Mouse (Mus musculus): ENCODE data around the gene Rspry1. TPM values are rescaled to one million over a fixed set of nuclear protein-coding genes. Genes with fewer than 3 reads are reported as not detected.

Rspry1 gene
- polyA plus RNA-seq, 1 experiment from 2014 or later = 47.6 TPM

DNA sequence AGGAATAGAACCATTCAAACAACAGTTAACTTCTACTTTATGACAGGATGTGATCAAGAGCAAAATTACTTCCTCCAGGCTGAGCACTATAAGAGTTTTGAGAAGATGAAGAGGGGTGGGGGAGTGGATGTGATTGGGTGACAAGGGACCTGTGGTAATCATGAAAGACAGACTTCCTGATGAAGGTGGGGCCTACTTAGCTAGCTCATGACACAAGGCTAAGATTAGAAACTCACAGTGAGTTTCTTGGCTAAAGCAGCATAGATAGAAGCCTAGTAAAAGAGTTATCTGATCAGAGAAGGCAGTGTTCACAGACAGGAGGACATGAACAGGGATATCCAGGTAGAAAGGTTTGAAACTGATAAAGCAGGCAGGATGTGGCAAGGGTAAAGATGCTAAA, 32.5 kb downstream of the Rspry1 start:
- ATAC-seq = no peak
- Histone ChIP-seq H3K27ac (ENCODE audit: low read depth, low read length) (no peak overlapping the region), H3K36me3 (ENCODE audit: control insufficient read depth, insufficient read depth, low read length) (peaks cover 81% of the 10 kb centered on the region)

DNA sequence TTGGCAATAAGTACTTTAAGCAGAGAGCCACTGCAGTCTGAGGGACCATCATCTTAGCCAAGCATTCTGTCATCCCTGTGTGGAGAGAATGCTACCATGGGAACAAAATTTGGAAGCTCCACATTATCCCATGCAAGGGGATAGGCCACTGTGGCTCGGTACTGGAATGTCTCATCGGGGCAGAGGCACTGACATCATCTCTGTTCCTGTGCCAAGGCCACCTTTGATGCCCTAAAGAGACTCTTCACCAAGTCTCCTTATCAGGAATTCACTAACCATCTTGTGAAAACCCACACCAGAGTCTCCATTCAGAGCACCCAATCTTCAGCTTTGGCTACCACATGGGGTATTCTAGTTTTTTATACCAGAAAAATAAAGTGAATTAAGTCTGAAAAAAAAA, 39.4 kb downstream of the Rspry1 start:
- Histone ChIP-seq H3K36me3 (ENCODE audit: control insufficient read depth, insufficient read depth, low read length) (peaks cover 77% of the 10 kb centered on the region), H3K9ac (ENCODE audit: low read length) (no peak overlapping the region), H3K27ac (ENCODE audit: low read depth, low read length) (no peak overlapping the region), H3K27me3 (replicated peaks; ENCODE audit: control insufficient read depth, insufficient read depth, low read length) (no peaks in the 10 kb centered on the region), H3K4me3 (ENCODE audit: low read depth, low read length) (no peak overlapping the region), H3K4me1 (ENCODE audit: control insufficient read depth, insufficient read depth, low read length) (no peaks in the 10 kb centered on the region), H3K4me2 (ENCODE audit: low read length) (no peak overlapping the region), H3K9me3 (replicated peaks; ENCODE audit: control insufficient read depth, low read length) (no peaks in the 10 kb centered on the region)
- ATAC-seq (no peak), DNase-seq (ENCODE audit: low spot score) (no peak)
- 98% methylated on average over 2 of the region's 2 CpGs for WGBS

More for the DNA sequence above, 32.5 kb downstream of the Rspry1 start:
- Histone ChIP-seq H3K4me3 (ENCODE audit: low read depth, low read length) (no peak overlapping the region), H3K9ac (ENCODE audit: low read length) (no peak overlapping the region), H3K4me1 (ENCODE audit: control insufficient read depth, insufficient read depth, low read length) (no peaks in the 10 kb centered on the region), H3K4me2 (ENCODE audit: low read length) (no peak overlapping the region), H3K27me3 (replicated peaks; ENCODE audit: control insufficient read depth, insufficient read depth, low read length) (no peaks in the 10 kb centered on the region), H3K9me3 (replicated peaks; ENCODE audit: control insufficient read depth, low read length) (no peaks in the 10 kb centered on the region)
- DNase-seq (ENCODE audit: low spot score) = no peak

DNA sequence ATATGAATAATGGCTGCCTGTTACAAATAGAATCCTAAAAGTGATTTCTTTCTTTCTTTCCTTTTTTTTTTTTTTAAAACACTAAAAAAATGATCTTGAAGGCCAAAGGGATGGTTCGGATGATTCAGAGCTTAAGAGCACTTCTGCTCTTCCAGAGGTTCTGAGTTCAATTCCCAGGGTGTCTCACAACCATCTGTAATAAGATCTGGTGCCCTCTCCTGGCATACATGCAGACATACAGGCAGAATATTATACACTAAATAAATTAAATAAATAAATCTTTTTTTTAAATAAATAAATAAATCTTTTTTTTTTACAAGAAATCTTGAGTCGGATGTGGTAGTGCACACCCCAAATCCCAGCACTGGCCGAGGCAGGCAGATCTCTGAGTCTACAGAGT, 40.2 kb downstream of the Rspry1 start:
- no peaks in the 10 kb centered on the region for H3K9me3 ChIP-seq (replicated peaks; ENCODE audit: control insufficient read depth, low read length)
- H3K27me3 ChIP-seq (replicated peaks; ENCODE audit: control insufficient read depth, insufficient read depth, low read length) = no peaks in the 10 kb centered on the region
- ATAC-seq (no peak), DNase-seq (ENCODE audit: low spot score) (no peak)
- H3K4me1 ChIP-seq (ENCODE audit: control insufficient read depth, insufficient read depth, low read length) = no peaks in the 10 kb centered on the region
- no peak overlapping the region for H3K4me3 ChIP-seq (ENCODE audit: low read depth, low read length)
- no peak overlapping the region for H3K4me2 ChIP-seq (ENCODE audit: low read length)
- peaks cover 78% of the 10 kb centered on the region for H3K36me3 ChIP-seq (ENCODE audit: control insufficient read depth, insufficient read depth, low read length)
- no peak overlapping the region for H3K9ac ChIP-seq (ENCODE audit: low read length)
- 92% methylated on average over 3 of the region's 3 CpGs for WGBS
- H3K27ac ChIP-seq (ENCODE audit: low read depth, low read length) = no peak overlapping the region

DNA sequence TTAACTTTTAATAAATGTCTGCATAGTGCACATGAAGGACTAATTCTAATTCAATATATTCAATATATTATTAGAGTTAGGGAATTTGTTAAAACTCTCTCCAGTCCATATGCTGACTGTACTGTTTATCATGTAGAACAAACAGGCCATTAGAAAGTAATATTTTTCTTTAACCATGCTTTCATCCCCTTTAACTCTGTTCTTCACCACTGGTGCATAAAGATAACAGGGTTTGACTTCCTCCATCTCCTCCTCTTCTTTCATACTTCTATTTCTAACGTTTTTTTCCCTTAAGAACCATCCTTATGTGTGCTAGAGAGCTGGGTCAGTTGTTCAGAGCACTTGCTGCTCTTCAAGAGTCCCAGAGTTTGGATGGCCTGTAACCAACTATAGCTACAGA, 43.5 kb downstream of the Rspry1 start:
- 67% methylated on average over 1 of the region's 1 CpGs for WGBS
- no peak overlapping the region for H3K4me2 ChIP-seq (ENCODE audit: low read length)
- H3K9me3 ChIP-seq (replicated peaks; ENCODE audit: control insufficient read depth, low read length) = no peaks in the 10 kb centered on the region
- ATAC-seq (no peak), DNase-seq (ENCODE audit: low spot score) (no peak)
- no peak overlapping the region for H3K27ac ChIP-seq (ENCODE audit: low read depth, low read length)
- H3K9ac ChIP-seq (ENCODE audit: low read length) = no peak overlapping the region
- no peaks in the 10 kb centered on the region for H3K27me3 ChIP-seq (replicated peaks; ENCODE audit: control insufficient read depth, insufficient read depth, low read length)
- no peak overlapping the region for H3K4me3 ChIP-seq (ENCODE audit: low read depth, low read length)
- no peaks in the 10 kb centered on the region for H3K4me1 ChIP-seq (ENCODE audit: control insufficient read depth, insufficient read depth, low read length)
- peaks cover 68% of the 10 kb centered on the region for H3K36me3 ChIP-seq (ENCODE audit: control insufficient read depth, insufficient read depth, low read length)

DNA sequence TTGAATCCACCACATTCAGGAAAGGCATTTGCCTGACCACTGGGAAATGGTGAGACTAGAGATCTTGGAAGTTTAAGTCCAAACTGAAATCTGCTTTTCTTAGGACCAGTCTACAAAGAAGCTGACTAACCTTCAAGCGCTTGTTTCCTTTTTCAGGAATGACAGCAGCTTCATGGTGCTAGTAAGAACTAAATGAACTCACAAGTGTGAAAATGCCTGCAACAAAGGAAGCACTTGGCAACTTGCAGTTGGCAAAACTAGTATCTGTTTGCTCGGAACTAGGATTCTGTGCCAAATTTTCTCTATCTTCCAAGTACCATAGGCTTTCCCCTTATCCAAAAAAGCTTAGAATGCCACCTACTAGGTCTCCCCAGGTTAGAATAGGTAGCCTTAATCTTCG, 44.4 kb downstream of the Rspry1 start:
- no peak overlapping the region for H3K9ac ChIP-seq (ENCODE audit: low read length)
- no peak overlapping the region for H3K27ac ChIP-seq (ENCODE audit: low read depth, low read length)
- ATAC-seq (no peak), DNase-seq (ENCODE audit: low spot score) (peak; percentile 5)
- no peaks in the 10 kb centered on the region for H3K4me1 ChIP-seq (ENCODE audit: control insufficient read depth, insufficient read depth, low read length)
- 85% methylated on average over 3 of the region's 3 CpGs for WGBS
- no peak overlapping the region for H3K4me2 ChIP-seq (ENCODE audit: low read length)
- H3K36me3 ChIP-seq (ENCODE audit: control insufficient read depth, insufficient read depth, low read length) = peaks cover 64% of the 10 kb centered on the region
- no peaks in the 10 kb centered on the region for H3K27me3 ChIP-seq (replicated peaks; ENCODE audit: control insufficient read depth, insufficient read depth, low read length)
- H3K4me3 ChIP-seq (ENCODE audit: low read depth, low read length) = no peak overlapping the region
- H3K9me3 ChIP-seq (replicated peaks; ENCODE audit: control insufficient read depth, low read length) = no peaks in the 10 kb centered on the region

DNA sequence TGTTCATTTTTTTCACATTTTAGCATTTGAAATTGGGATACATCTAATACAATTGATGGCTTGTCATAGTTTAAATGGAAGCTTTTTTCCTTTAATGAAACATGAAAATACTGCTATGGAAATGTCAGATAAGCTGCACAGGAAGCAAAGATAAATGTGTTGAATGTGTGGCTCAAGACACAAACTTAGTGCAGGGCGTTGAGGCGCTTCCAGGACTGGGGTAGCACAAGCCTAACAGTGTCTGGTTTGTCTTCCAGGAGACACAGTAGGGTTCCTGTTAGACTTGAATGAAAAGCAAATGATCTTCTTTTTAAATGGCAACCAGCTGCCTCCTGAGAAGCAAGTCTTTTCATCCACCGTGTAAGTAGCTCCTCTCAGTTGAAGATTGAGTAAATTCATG, 47.8 kb downstream of the Rspry1 start:
- ATAC-seq (no peak), DNase-seq (ENCODE audit: low spot score) (no peak)
- peaks cover 74% of the 10 kb centered on the region for H3K36me3 ChIP-seq (ENCODE audit: control insufficient read depth, insufficient read depth, low read length)
- H3K4me2 ChIP-seq (ENCODE audit: low read length) = no peak overlapping the region
- WGBS = 26% methylated on average over 3 of the region's 3 CpGs
- no peak overlapping the region for H3K9ac ChIP-seq (ENCODE audit: low read length)
- H3K27ac ChIP-seq (ENCODE audit: low read depth, low read length) = no peak overlapping the region
- H3K27me3 ChIP-seq (replicated peaks; ENCODE audit: control insufficient read depth, insufficient read depth, low read length) = no peaks in the 10 kb centered on the region
- no peaks in the 10 kb centered on the region for H3K4me1 ChIP-seq (ENCODE audit: control insufficient read depth, insufficient read depth, low read length)
- no peaks in the 10 kb centered on the region for H3K9me3 ChIP-seq (replicated peaks; ENCODE audit: control insufficient read depth, low read length)
- no peak overlapping the region for H3K4me3 ChIP-seq (ENCODE audit: low read depth, low read length)

DNA sequence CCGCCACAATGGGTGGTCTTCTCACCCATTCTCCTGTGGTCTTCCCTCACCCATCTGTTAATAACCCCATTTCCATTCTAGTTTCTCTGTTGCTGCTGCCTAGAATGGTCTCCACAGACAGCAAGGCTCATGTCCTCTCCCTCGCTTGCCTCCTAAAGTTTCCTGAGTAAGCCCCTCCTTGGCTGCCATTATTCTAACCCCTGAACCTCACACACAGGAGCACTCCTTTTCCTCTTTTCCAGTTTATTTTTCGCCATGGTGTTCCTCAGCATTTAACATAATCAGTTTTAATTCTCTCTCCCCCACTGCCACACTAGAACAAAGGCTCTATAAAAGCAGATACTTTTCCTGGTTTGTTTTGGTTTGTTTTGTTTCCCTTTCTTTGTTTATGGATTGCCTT, 51.2 kb downstream of the Rspry1 start:
- Histone ChIP-seq H3K27ac (ENCODE audit: low read depth, low read length) (no peak overlapping the region), H3K36me3 (ENCODE audit: control insufficient read depth, insufficient read depth, low read length) (peaks cover 78% of the 10 kb centered on the region), H3K9ac (ENCODE audit: low read length) (no peak overlapping the region), H3K9me3 (replicated peaks; ENCODE audit: control insufficient read depth, low read length) (no peaks in the 10 kb centered on the region), H3K4me2 (ENCODE audit: low read length) (no peak overlapping the region), H3K27me3 (replicated peaks; ENCODE audit: control insufficient read depth, insufficient read depth, low read length) (no peaks in the 10 kb centered on the region), H3K4me1 (ENCODE audit: control insufficient read depth, insufficient read depth, low read length) (no peaks in the 10 kb centered on the region), H3K4me3 (ENCODE audit: low read depth, low read length) (no peak overlapping the region)
- ATAC-seq = no peak
- no peak for DNase-seq (ENCODE audit: low spot score)
- 89% methylated on average over 3 of the region's 3 CpGs for WGBS

DNA sequence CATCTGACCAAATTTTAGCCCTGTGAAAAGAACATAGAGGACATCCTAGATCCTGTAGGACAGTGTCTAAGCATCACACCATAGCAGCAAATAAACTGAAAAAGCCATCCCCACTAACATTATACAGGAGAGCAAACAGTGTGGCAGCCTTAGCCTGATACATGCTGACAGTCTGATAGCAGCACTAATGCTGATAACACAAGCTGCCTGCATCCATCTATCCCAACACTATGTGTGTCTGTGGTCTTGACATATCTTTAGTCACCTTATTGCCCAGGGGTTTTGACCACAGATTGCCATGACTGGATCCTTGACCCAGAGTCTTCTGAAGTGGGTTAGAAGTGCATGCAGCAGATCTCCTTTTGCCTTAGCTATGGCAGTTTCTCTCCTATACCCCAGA, 53.3 kb downstream of the Rspry1 start:
- Histone ChIP-seq H3K4me3 (ENCODE audit: low read depth, low read length) (no peak overlapping the region), H3K9ac (ENCODE audit: low read length) (no peak overlapping the region), H3K9me3 (replicated peaks; ENCODE audit: control insufficient read depth, low read length) (no peaks in the 10 kb centered on the region), H3K27me3 (replicated peaks; ENCODE audit: control insufficient read depth, insufficient read depth, low read length) (no peaks in the 10 kb centered on the region), H3K36me3 (ENCODE audit: control insufficient read depth, insufficient read depth, low read length) (peaks cover 74% of the 10 kb centered on the region), H3K27ac (ENCODE audit: low read depth, low read length) (no peak overlapping the region), H3K4me1 (ENCODE audit: control insufficient read depth, insufficient read depth, low read length) (no peaks in the 10 kb centered on the region), H3K4me2 (ENCODE audit: low read length) (no peak overlapping the region)
- DNase-seq (ENCODE audit: low spot score) (no peak), ATAC-seq (no peak)

DNA sequence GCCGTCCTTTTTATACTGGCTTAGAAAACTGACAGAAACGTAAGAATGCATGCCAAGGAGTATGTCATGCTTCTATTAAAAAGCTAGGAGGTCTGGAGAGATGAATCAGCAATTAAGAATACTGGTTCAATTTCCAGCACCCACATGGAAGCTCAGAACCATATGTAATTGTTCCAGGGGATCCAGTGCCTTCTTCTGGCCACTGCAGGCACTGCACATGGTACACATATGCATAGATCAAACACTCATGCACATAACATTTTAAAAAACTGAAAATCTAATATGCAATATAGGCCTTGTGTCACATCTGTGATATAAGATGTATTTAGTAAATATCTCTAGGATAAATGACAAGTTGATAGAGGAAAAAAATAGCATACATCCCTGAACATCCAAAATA, 56.3 kb downstream of the Rspry1 start:
- H3K9ac ChIP-seq (ENCODE audit: low read length) = no peak overlapping the region
- no peak overlapping the region for H3K4me2 ChIP-seq (ENCODE audit: low read length)
- H3K27me3 ChIP-seq (replicated peaks; ENCODE audit: control insufficient read depth, insufficient read depth, low read length) = no peaks in the 10 kb centered on the region
- H3K4me3 ChIP-seq (ENCODE audit: low read depth, low read length) = no peak overlapping the region
- no peaks in the 10 kb centered on the region for H3K4me1 ChIP-seq (ENCODE audit: control insufficient read depth, insufficient read depth, low read length)
- no peak for ATAC-seq
- 92% methylated on average over 2 of the region's 2 CpGs for WGBS
- no peak overlapping the region for H3K27ac ChIP-seq (ENCODE audit: low read depth, low read length)
- H3K9me3 ChIP-seq (replicated peaks; ENCODE audit: control insufficient read depth, low read length) = no peaks in the 10 kb centered on the region
- H3K36me3 ChIP-seq (ENCODE audit: control insufficient read depth, insufficient read depth, low read length) = peaks cover 64% of the 10 kb centered on the region
- no peak for DNase-seq (ENCODE audit: low spot score)

DNA sequence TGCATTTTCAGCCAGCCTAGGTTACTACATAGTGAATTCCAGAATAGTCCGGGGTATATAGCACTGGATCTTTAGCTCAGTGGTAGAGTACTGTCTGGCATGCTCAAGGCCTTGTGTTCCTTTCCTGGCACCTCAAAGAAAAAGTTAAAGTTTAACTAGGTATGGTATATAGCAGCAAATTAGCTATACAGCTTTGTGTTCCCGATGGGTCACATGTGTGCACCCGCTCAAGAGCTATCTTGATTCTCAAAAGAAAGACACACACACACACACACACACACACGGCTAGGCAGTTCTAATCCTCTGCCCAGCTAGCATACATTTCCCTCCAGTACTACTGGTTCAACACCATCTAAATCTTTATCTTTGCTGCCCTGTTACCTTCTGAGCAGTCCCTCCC, 58.7 kb downstream of the Rspry1 start:
- H3K36me3 ChIP-seq (ENCODE audit: control insufficient read depth, insufficient read depth, low read length) = peaks cover 43% of the 10 kb centered on the region
- H3K4me2 ChIP-seq (ENCODE audit: low read length) = no peak overlapping the region
- H3K9me3 ChIP-seq (replicated peaks; ENCODE audit: control insufficient read depth, low read length) = no peaks in the 10 kb centered on the region
- no peaks in the 10 kb centered on the region for H3K4me1 ChIP-seq (ENCODE audit: control insufficient read depth, insufficient read depth, low read length)
- DNase-seq (ENCODE audit: low spot score) = no peak
- no peak overlapping the region for H3K4me3 ChIP-seq (ENCODE audit: low read depth, low read length)
- H3K27me3 ChIP-seq (replicated peaks; ENCODE audit: control insufficient read depth, insufficient read depth, low read length) = no peaks in the 10 kb centered on the region
- no peak for ATAC-seq
- 93% methylated on average over 4 of the region's 4 CpGs for WGBS
- H3K27ac ChIP-seq (ENCODE audit: low read depth, low read length) = no peak overlapping the region
- no peak overlapping the region for H3K9ac ChIP-seq (ENCODE audit: low read length)

Data from forebrain, embryonic 14.5 days (tissue).